Mouse (Mus musculus) heart, postnatal 14 days (tissue): ENCODE data around the gene Rras2. TPM values are rescaled to one million over a fixed set of nuclear protein-coding genes. Genes with fewer than 3 reads are reported as not detected.

ENCODE experiments used
- total RNA-seq, 2 experiments: library from RNA; stranded (reverse); gene quantifications; 2 replicates each; pipeline ENCODE4 v1.2.3; 2021

The Rras2 gene
- total RNA-seq, 2 experiments from 2014 or later, result 43.8 to 44.2 TPM

Other genes with a start within 250 kb of the Rras2 start
- gene Copb1, start 136.9 kb upstream of the Rras2 start, total RNA-seq, result 10 to 100 TPM; 53.4 to 53.6 TPM
- 100 to 1,000 TPM; 127 to 136 TPM for gene Psma1, start 158.3 kb upstream of the Rras2 start, total RNA-seq